Mouse (Mus musculus) bone marrow macrophage, adult 2 months (primary cell): Measurements from ENCODE around the gene Taf1d. TPM values are rescaled to one million over a fixed set of nuclear protein-coding genes. Genes with fewer than 3 reads are reported as not detected.
"Not testable (repeated sequence)": the region's sequence is repeated elsewhere in the genome, so short reads cannot be mapped to it uniquely, and the experiment has no call there.

Experiments
- H3K27ac ChIP-seq: 2 replicates; pipeline ENCODE4 v1.5.1; 2012; ENCODE audit warnings: low read depth, low read length; ENCODE audit not compliant: insufficient read depth
- H3K4me1 ChIP-seq: 2 replicates; pipeline ENCODE4 v1.6.1; 2012; ENCODE audit warnings: low read length; ENCODE audit not compliant: control insufficient read depth, insufficient read depth
- H3K4me3 ChIP-seq: 2 replicates; pipeline ENCODE4 v1.5.1; 2012; ENCODE audit warnings: mild to moderate bottlenecking, low read length, moderate library complexity; ENCODE audit not compliant: insufficient read depth
- CTCF ChIP-seq: IDR thresholded peaks from 2 replicates; pipeline ENCODE4 v1.5.1; 2012; ENCODE audit warnings: low read depth, mild to moderate bottlenecking, low read length, moderate library complexity
- POLR2A ChIP-seq: IDR thresholded peaks from 2 replicates; pipeline ENCODE4 v1.6.1; 2012; ENCODE audit warnings: mild to moderate bottlenecking, low read depth, low read length, borderline replicate concordance
- polyA plus RNA-seq: library from polyadenylated mRNA; stranded (reverse); fragments of >200 nt; gene quantifications from 2 replicates; pipeline ENCODE4 v1.2.4, GENCODE M21; 2012; ENCODE audit not compliant: missing spikeins, insufficient read depth, insufficient read length

The Taf1d gene
- polyA plus RNA-seq, 1 experiment = 81.2 TPM

GRCm38 (mm10) chr9:15280491-15280879 lies 25.5 kb upstream of the Taf1d start:
- Histone ChIP-seq H3K4me3 (peak overlapping the region; percentile 81), H3K27ac (peak overlapping the region; percentile 8), H3K4me1 (peaks cover 7% of the 10 kb centered on the region)
- TF ChIP-seq CTCF (no peak), POLR2A (no peak)

- no peak overlapping the region for H3K4me3 ChIP-seq
- TF ChIP-seq POLR2A (no peak), CTCF (no peak)
- H3K27ac ChIP-seq = no peak overlapping the region
- peaks cover 12% of the 10 kb centered on the region for H3K4me1 ChIP-seq
Measured at GRCm38 (mm10) chr9:15285443-15285842, 20.6 kb upstream of the Taf1d start.

DNA sequence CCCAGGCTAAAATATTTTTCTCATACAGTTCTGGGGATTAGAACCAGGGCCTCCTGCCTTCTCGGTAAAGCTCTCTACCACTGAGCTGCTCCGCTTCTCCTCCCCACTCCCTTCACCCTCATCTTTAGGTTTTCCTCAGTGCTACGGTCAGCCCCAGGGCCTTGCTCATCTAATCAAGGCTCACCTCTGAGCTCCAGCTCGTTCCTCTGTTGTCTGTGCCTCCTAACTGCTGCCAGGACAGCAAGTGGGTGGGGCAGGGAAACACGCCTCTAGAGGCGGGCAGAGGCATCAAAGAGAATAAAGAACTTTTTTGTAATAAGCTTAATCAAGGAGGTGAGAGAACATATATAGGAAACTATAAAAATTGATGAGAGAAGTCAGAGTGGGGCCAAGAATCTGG lies 18.2 kb upstream of the Taf1d start:
- Histone ChIP-seq H3K27ac (no peak overlapping the region), H3K4me1 (peaks cover 8% of the 10 kb centered on the region), H3K4me3 (no peak overlapping the region)
- no peak for TF ChIP-seq POLR2A
- no peak for TF ChIP-seq CTCF

- H3K4me3 ChIP-seq = no peak overlapping the region
- H3K27ac ChIP-seq = no peak overlapping the region
- peaks cover 8% of the 10 kb centered on the region for H3K4me1 ChIP-seq
- no peak for TF ChIP-seq POLR2A
- no peak for TF ChIP-seq CTCF
Measured at GRCm38 (mm10) chr9:15288402-15288801, 17.6 kb upstream of the Taf1d start.

DNA sequence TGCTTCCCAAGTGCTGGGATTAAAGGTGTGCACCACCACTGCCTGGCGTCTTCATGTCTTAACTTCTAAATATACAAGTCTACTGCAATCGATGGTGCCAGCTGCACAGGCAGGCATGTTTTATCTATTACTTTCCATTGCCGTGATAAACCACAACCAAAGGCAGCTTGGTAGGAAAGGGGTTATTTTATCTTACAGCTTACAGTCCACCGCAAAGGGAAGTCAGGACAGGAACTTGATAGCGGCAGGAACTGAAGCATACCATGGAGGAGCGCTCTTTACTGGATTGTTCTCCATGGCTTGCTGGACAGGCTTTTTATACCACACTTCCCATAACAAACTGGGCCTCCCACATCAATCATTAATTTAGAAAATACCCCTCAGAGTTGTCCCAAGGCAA lies 16.8 kb upstream of the Taf1d start:
- no peak overlapping the region for H3K27ac ChIP-seq
- peaks cover 14% of the 10 kb centered on the region for H3K4me1 ChIP-seq
- TF ChIP-seq CTCF (no peak), POLR2A (no peak)
- no peak overlapping the region for H3K4me3 ChIP-seq

GRCm38 (mm10) chr9:15297112-15297511 lies 8.9 kb upstream of the Taf1d start:
- no peak overlapping the region for H3K27ac ChIP-seq
- peaks cover 21% of the 10 kb centered on the region for H3K4me1 ChIP-seq
- H3K4me3 ChIP-seq = no peak overlapping the region
- TF ChIP-seq CTCF = no peak
- no peak for TF ChIP-seq POLR2A

DNA sequence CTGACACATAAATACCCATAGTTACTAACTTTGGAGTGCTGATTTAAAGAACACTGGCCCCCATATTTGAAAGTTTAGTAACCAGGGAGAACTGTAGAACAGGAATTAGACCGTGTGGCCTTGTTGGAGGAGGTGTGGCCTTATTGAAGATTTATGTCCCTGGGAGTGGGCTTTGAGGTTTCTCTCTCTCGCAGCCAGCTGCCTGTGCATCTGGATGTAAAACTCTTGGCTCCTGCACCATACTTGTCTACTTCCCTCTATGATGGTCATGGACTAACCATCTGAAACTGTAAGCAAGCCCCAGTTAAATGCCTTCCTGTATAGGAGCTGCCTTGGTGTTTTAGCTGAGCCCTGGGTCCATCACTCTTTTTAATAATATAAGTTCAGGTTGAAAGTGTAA lies 7.6 kb upstream of the Taf1d start:
- H3K27ac ChIP-seq = no peak overlapping the region

GRCm38 (mm10) chr9:15300056-15300455 lies 6.0 kb upstream of the Taf1d start:
- Histone ChIP-seq H3K27ac (no peak overlapping the region), H3K4me1 (peaks cover 20% of the 10 kb centered on the region), H3K4me3 (no peak overlapping the region)
- TF ChIP-seq CTCF (no peak), POLR2A (no peak)

More for the DNA sequence above, 7.6 kb upstream of the Taf1d start:
- peaks cover 23% of the 10 kb centered on the region for H3K4me1 ChIP-seq
- TF ChIP-seq CTCF = no peak
- TF ChIP-seq POLR2A = no peak
- no peak overlapping the region for H3K4me3 ChIP-seq

DNA sequence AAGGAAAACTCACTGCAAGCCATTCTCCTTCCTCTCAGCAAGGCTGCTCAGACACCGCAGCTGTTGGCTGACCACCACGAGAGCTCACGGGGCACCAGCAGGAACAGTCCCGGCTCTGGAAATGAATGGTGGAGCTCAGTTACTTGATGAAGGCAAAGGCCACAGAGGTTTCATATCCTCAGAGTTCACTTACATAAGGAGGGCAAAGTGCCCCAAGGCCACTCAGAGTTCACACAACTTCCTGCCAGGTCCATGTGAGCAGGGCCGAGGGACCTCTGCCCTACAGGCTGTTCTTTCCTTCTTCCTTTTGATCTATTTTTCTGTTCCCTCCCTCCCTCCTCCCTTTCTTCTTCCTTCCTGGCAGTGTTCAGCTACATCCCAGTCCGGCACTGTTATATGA lies 4.6 kb upstream of the Taf1d start:
- peaks cover 21% of the 10 kb centered on the region for H3K4me1 ChIP-seq
- peak overlapping the region; percentile 45 for H3K27ac ChIP-seq
- TF ChIP-seq POLR2A (no peak), CTCF (no peak)
- H3K4me3 ChIP-seq = peak overlapping the region; percentile 40

GRCm38 (mm10) chr9:15302006-15302405 lies 4.0 kb upstream of the Taf1d start:
- H3K4me1 ChIP-seq = peaks cover 18% of the 10 kb centered on the region
- not testable (repeated sequence) for H3K27ac ChIP-seq, H3K4me3 ChIP-seq

DNA sequence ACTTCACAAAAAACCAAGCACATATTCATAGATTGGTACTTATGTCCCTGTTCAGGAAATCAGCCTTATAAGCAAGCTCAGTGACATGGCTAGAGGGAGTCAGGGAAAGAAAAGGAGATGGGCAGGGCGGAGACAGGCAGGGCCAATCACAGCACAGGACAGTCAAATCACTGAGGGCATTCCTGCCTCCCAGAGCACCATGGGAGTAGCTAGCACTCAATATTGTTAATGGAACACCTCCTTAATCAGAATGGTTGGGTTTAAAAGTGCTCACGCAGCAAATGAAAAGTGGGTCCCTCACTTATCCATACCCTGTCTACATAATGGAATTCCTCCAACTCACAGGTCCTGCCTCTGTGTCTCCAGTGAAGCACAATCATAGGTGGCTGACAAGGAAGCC lies 3.1 kb upstream of the Taf1d start:
- Histone ChIP-seq H3K27ac (no peak overlapping the region), H3K4me3 (no peak overlapping the region), H3K4me1 (peaks cover 17% of the 10 kb centered on the region)
- no peak for TF ChIP-seq POLR2A
- TF ChIP-seq CTCF = no peak
